Mouse (Mus musculus) CD8-positive naive resting alpha-beta T cell, adult 2 months (primary cell): ENCODE data around the gene Tmem120b.
A peak's percentile ranks its signal among the peaks of the same experiment; 100 is the strongest.
"Not testable (repeated sequence)": the region's sequence is repeated elsewhere in the genome, so short reads cannot be mapped to it uniquely, and the experiment has no call there.

Source experiments
- DNase-seq, 2 experiments: peaks; one replicate each; pipeline ENCODE4 v3.0.0; 2022; ENCODE audit warnings: low read depth in 2 of 2, low spot score in 2 of 2

Tmem120b gene

GRCm38 (mm10) chr5:123051736-123052135 is 16.5 kb upstream of the Tmem120b start:
- no peak for DNase-seq

DNA sequence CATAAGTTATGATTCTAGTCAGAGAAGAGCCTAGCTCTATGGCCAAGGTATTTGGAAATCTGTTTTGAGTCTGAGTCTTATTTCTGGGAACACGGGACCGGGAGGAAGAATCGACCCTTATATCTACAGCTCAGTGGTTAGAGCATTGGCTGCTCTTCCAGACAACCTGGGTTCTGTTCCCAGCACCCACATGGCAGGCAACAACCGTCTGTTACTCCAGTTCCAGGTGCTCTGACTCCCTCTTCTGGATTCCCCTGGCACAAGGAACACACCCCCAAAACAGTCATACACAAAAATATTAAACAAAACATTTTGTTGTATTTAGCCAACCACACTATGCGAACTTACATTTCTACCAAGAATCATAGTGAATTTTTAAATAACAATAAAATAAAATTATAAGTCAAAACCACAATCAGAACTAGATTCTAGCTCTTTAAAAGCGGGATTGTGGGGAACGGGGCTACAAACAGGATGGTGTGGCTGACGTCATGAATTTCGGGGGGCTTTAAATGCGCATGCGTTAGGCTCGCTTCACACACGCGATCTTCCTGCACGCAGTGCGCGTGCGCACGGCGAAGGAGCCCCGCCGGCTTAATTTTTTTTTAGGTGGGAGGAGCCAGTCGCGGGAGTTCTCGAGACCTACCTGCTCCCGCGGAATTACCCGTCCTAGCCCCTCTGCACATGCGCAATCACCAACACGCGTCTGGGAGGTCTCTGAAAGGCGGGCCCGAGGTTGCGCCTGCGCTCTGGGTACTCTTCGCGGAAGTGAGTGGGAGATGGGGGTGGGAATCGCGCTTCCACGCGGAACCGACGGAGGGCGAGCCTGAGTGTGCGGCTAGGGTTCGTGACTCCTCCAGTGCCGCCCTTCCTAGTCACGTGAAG is 10.6 kb upstream of the Tmem120b start:
- DNase-seq = peak; percentile 98 to 99

- DNase-seq = no peak
Observed at GRCm38 (mm10) chr5:123058251-123059102, 9.7 kb upstream of the Tmem120b start.

DNA sequence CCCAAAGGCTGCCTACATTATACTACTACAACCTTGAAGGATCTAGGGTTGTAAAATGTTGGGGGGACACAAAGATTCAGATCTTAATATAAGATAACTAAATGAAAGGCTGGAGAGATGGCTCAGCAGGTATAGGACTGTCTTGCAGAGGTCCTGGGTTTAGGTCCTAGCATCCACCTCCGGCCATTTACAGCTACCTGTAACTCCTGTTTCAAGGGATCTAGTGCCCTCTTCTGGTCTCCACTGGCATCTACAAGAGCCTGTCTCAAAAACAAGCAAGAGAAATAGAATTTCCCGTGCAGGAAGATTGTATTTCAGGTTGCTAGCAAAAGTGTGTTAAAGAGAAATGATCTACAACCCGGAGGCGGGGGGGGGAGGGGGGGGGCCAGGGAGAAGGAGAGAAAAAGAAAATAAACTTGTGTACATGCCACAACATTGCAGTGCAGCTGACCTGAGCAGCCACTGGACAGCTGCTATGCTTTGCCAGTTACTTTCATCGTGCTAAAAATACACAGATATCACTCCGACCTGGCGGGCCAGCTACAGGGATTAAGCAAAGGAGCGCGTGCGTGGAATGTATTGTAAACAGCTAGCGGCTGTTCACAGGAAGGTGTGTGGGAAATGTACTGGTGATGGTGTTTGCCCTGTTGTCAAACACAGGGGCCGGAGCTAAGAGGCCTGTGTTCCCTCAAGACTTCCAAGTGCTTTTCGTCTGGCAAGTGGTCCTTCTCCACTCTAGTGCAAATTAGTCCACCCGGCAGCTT is 8.3 kb upstream of the Tmem120b start:
- DNase-seq = peak; percentile 39 to 44

DNA sequence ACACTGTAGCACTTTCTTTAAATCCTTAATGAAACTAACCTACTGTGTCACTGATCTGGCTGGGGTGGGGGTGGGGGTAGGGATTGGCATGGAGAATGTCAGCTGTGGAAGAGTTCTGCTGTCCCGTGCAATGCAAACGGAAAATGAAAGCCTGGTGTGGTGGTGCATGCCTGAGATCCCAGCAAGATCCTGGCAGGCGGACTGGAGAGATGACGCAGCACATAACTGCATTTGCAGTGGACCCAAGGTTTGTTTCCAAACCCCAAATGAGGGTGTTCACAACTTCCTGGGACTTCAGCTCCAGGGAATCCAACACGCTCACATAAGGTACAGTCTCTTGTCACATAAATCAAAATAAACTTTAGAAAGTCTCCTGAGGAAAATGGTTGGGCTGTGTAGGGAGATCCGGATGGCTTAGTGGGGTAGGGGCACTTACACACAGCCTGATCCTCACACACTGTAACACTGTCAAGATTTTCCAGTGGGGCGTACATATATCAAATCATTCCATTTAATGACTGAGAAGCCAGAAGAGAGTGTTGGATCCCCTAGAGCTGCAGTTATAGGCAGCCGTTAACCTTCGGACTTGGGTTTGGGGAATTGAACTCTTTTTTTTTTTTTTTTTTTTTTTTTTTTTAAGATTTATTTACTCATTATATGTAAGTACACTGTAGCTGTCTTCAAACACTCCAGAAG is 7.4 kb upstream of the Tmem120b start:
- DNase-seq = no peak

GRCm38 (mm10) chr5:123061402-123061749 is 6.8 kb upstream of the Tmem120b start:
- not testable (repeated sequence) for DNase-seq

DNA sequence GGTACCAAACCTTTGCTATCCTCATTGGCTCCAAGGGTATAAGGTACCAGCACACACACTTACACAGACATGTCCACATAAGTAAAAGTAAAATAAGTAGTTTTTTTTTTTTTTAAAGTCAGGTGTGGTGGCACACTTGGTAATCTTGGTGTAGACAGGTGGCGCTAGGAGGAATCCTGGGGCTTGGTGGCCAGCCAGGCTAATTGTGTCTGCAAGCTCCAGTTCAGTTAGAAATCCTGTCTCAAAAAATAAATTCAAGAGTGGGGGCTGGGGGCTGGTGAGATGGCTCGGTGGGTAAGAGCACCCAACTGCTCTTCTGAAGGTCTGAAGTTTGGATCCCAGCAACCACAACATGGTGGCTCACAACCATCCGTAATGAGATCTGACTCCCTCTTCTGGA is 5.1 kb upstream of the Tmem120b start:
- no peak for DNase-seq

DNA sequence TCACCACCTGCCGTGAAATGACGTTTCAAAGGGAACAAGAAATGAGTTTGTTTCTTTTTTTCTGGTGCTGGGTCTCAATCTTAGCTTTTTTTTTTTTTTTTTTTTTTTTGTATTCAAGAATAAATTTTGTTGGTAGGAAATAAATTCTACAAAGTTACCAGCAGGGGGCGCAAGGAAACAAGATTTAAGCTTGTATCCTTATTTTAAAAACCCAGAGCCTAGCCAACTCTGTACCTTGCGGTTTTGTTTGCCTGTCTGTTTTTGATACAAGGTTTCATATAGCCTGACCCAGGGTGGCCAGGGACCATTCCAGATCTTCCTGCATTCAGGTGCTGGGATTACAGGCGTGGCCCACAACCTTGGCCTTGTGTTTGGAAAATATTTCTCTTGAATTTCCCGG is 4.0 kb upstream of the Tmem120b start:
- peak; percentile 66 to 69 for DNase-seq

DNA sequence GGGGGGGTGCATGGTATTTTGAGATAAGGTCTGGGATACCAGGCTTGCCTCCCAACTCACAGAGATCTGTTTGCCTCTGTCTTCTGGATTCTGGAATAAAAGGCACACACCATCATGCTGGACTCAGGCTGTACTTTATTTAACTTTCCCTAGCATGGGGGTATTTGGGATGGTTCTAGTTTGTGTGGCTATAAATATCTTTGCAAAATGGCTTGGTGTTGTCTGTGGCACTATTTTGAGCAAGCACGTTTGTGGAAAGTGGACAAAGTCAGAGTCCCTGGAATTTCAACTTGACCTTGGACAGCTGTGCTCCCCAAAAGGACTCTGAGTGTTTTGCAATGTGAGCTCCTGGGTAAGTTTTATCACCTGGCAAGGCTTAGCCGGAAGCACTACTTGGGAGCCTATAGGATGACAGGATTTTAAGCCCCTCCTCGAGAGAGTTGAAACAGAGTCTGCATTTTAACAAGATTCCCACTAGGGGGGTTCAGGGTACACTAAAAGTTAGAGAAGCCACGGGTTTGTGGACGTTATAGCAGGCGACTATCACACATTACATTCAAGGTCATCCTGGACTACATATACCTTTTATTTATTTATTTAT is 720 bp upstream of the Tmem120b start:
- peak; percentile 29 to 40 for DNase-seq

- no peak for DNase-seq
Observed at GRCm38 (mm10) chr5:123068714-123069113, 499 bp downstream of the Tmem120b start.

- DNase-seq = peak; percentile 88 to 91
Observed at GRCm38 (mm10) chr5:123075576-123076418, 7.6 kb downstream of the Tmem120b start.

DNA sequence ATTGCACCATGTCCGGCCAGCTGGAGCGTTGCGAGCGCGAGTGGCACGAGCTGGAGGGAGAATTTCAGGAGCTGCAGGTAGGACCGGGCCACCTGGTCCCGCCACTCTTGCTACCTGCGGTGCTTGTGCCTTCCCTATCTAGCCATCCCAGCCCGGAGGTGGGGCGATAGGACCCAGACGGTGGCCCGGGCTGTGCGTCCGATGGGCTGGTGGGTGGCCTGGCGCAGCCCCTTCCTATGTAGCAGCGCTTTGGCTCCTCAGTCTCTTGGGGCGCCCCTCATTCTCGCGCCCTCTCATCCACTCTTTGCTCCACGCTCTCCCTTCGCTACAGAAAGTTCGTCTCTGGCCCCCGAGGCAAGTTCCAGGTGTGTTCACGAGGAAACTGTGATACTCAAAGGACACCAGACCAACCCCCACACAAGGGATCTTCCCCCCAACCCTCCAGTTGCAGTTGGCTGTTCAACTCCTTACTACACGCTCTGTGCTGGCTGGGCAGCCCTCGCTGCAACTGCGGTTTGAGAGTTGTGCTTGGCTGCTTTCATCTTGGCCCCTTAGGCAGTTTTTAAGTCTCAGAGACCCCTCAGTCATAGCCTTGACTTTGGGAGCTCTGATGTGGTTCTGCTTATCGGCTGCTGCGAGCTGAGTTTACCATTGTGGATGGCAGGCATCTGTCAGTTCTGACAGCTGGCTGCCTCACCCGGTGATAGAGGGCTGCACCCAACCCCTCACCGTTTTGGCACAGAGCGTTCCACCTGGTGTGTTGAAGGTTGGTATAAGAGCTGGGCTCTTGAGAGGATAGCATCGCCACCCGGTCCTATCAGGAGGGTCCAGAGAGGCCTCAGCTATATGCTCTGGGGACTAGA is 8.4 kb downstream of the Tmem120b start:
- DNase-seq = peak; percentile 35 to 39

GRCm38 (mm10) chr5:123079568-123079967 is 11.4 kb downstream of the Tmem120b start:
- no peak for DNase-seq

GRCm38 (mm10) chr5:123080041-123080440 is 11.8 kb downstream of the Tmem120b start:
- DNase-seq = no peak

- DNase-seq = no peak
Observed at GRCm38 (mm10) chr5:123080510-123080909, 12.3 kb downstream of the Tmem120b start.

GRCm38 (mm10) chr5:123083340-123084050 is 15.3 kb downstream of the Tmem120b start:
- DNase-seq = no peak

GRCm38 (mm10) chr5:123086501-123086900 is 18.3 kb downstream of the Tmem120b start:
- no peak for DNase-seq

- DNase-seq = no peak
Observed at GRCm38 (mm10) chr5:123088784-123089183, 20.6 kb downstream of the Tmem120b start.
